In the genomic region with DNA sequence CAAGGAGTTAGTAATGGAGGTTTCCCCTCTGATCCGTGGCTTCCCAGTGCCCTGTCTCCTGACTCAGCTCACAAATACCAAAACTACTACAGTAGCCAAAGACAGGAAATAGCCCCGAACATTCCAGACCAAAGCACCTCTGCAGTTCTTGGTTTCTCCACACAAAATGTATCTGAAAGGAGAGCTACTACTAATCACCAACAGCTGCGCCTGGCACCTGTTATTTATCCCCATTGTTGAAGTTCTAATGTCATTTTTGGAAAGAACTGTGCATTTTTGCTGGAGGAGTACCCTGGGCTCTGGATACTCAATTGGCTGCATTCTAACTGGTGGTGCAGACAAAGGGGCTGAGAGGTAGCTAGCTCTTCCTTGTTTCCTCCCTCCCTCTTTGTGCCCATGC, we compare ENCODE assay signal across 13 mouse cellular contexts.
"Had no signal": no experiment of that assay in that cellular context is flagged by ENCODE, and none has a peak within 500 bp of the region (broad histone marks: within the 10 kb centered on the region; RNA-seq: fewer than 3 reads in every experiment).

No protein-coding gene starts in this region.

- ATAC-seq: lung, postnatal 0 days; midbrain, embryonic 13.5 days had no signal

- H3K4me1 ChIP-seq: liver, embryonic 15.5 days; midbrain, embryonic 13.5 days; stomach, embryonic 15.5 days had no signal

- H3K27me3 ChIP-seq: limb, embryonic 13.5 days; liver, embryonic 15.5 days; midbrain, embryonic 13.5 days; stomach, embryonic 15.5 days had no signal

- H3K27ac ChIP-seq: limb, embryonic 13.5 days; liver, embryonic 15.5 days; midbrain, embryonic 13.5 days; stomach, embryonic 15.5 days had no signal

- H3K4me2 ChIP-seq: limb, embryonic 13.5 days; liver, embryonic 11.5 days; liver, embryonic 15.5 days; midbrain, embryonic 13.5 days; stomach, embryonic 15.5 days had no signal

- H3K9ac ChIP-seq: limb, embryonic 13.5 days; liver, embryonic 15.5 days; midbrain, embryonic 13.5 days; stomach, embryonic 15.5 days had no signal

- H3K9me3 ChIP-seq: limb, embryonic 13.5 days; liver, embryonic 15.5 days; midbrain, embryonic 13.5 days; stomach, embryonic 15.5 days had no signal

- H3K4me3 ChIP-seq: limb, embryonic 13.5 days; liver, embryonic 15.5 days; midbrain, embryonic 13.5 days; stomach, embryonic 15.5 days had no signal

- DNase-seq: kidney, adult 8-10 months; kidney, postnatal 25 days; lung, adult 2 months; lung, postnatal 36 days; retina, postnatal 1 day; right cerebral cortex, postnatal 4 days; thymus, postnatal 36 days had no signal

- H3K36me3 ChIP-seq: limb, embryonic 13.5 days; liver, embryonic 15.5 days; midbrain, embryonic 13.5 days; stomach, embryonic 15.5 days had no signal
